Mouse (Mus musculus) erythroblast, embryonic 14.5 days (primary cell): ENCODE data around the gene Tbc1d22a. TPM values are rescaled to one million over a fixed set of nuclear protein-coding genes. Genes with fewer than 3 reads are reported as not detected.

Experiments used
- H3K27me3 ChIP-seq: 2 replicates; pipeline ENCODE4 v1.6.1; 2012; ENCODE audit warnings: inconsistent platforms; ENCODE audit not compliant: control insufficient read depth
- H3K36me3 ChIP-seq: 2 replicates; pipeline ENCODE4 v1.6.1; 2012; ENCODE audit warnings: mild to moderate bottlenecking, inconsistent platforms; ENCODE audit not compliant: control insufficient read depth
- H3K4me1 ChIP-seq: 2 replicates; pipeline ENCODE4 v1.6.1; 2012; ENCODE audit warnings: inconsistent platforms; ENCODE audit not compliant: control insufficient read depth
- H3K4me3 ChIP-seq: replicated peaks from 2 replicates; pipeline ENCODE3; 2012; ENCODE audit warnings: moderate library complexity, mild to moderate bottlenecking, inconsistent platforms
- H3K9me3 ChIP-seq: 2 replicates; pipeline ENCODE4 v1.6.1; 2012; ENCODE audit warnings: low read length, inconsistent platforms, mixed read lengths; ENCODE audit not compliant: control insufficient read depth
- GATA1 ChIP-seq: IDR thresholded peaks from 2 replicates; pipeline ENCODE4 v1.6.1; 2012; ENCODE audit warnings: low read length, inconsistent platforms, mixed read lengths
- TAL1 ChIP-seq: IDR thresholded peaks from 3 replicates; pipeline ENCODE4 v1.6.1; 2012; ENCODE audit warnings: low read length, inconsistent platforms, mixed read lengths
- polyA plus RNA-seq: library from polyadenylated mRNA; stranded (reverse); fragments of >175 nt; gene quantifications from 2 replicates; pipeline ENCODE4 v1.2.3, GENCODE M21; 2012

The Tbc1d22a gene
- polyA plus RNA-seq, 1 experiment = 0.92 TPM

DNA sequence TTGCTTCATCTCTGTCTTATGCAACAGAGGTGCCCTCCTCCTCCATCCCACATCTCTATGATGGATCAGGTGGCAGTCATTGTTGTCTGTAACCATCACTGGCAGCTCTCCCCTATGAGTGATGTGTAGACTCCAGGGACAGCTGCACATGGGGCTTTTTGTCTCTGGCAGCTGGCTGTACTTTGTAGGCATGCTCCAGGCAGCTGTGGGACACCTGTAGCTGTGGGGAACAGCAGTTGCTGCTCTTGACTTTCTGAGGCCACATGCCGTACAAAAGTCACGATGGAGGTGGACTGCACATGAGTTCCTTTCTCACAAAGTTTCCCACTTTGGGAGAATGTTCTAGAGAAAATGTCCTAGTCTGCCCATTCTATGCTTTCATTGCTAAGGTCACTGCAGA is 223.1 kb downstream of the Tbc1d22a start:
- Histone ChIP-seq H3K36me3 (no peaks in the 10 kb centered on the region), H3K4me1 (peaks cover 11% of the 10 kb centered on the region), H3K9me3 (no peaks in the 10 kb centered on the region), H3K27me3 (no peaks in the 10 kb centered on the region), H3K4me3 (no peak overlapping the region)
- no peak for TF ChIP-seq TAL1

DNA sequence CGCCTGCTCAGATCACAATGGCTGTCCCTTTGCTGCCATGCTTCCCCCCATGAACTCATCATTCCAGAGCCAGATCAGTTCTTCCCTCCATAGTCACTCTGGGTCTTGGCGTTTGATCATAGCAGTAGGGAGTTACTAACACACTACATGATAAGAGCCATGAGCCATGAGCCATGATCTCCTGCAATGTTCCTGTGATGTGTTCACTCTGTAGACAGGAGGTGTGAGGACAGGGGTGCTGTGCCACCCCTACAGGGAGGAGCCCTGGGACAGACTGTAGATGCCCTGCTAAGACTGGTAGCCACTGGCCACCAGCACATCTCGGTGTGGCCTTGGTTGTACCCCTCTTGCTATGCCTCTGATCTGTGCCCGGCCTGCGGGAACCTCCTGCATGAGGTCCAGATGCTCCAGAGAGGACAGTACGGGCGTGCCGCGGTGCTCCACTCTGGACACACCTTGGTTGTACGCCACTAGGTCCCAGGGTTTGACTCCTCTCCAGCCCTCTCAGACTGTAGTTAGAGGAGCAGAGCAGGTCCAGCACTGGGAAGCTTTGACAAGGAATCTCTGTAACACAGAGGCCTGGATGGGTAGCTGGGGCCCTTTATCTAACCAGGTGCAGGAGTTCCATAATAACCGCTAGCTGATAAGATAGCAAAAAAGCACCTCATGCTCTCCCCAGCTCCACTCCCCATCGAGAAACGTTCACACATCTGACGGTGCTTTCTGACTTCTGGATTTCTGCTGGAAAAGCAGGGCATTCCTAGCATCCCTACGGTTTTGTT is 224.9 kb downstream of the Tbc1d22a start:
- no peak for TF ChIP-seq TAL1
- TF ChIP-seq GATA1 = no peak
- peaks cover 11% of the 10 kb centered on the region for H3K4me1 ChIP-seq
- H3K9me3 ChIP-seq = no peaks in the 10 kb centered on the region
- H3K4me3 ChIP-seq = no peak overlapping the region
- H3K27me3 ChIP-seq = no peaks in the 10 kb centered on the region
- H3K36me3 ChIP-seq = no peaks in the 10 kb centered on the region

DNA sequence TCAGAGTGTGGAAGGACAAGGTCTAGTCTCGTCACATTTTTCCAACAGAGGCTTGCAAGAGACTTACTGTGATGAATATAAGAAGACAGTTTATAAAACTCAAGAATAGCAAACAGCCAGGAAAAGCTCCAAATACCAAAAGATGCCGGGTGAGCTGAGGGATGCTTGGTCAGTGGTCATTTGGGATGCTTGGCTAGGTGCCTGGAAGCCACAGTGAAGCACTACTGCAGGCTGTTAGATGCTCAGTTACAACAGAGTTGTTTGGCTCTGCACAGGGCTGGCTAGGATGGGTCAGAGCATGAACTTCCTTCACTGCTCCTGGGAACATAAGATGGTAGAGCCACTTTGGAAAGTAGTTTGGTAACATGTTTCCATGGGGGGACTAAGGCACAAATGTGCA is 230.0 kb downstream of the Tbc1d22a start:
- Histone ChIP-seq H3K36me3 (no peaks in the 10 kb centered on the region), H3K4me1 (peaks cover 6% of the 10 kb centered on the region), H3K9me3 (no peaks in the 10 kb centered on the region), H3K27me3 (no peaks in the 10 kb centered on the region), H3K4me3 (no peak overlapping the region)
- TF ChIP-seq GATA1 (no peak), TAL1 (no peak)

DNA sequence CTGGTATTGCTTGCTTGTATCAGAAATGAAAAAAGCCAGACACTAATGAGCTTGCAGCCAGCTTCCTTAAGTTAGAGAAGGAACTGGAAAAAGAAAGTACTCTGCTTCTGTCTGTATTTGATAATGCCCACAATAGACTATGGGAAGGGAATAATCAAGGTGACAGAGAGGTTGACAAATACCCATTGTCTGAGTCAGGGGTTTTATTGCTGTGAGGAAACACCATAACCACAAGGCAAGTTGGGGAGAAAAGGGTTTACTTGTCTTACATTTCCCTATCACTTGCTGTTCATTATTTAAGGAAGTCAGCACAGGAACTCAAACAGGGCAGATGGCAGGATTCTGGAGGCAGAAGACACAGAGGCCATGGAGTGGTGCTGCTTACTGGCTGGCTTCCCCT is 231.8 kb downstream of the Tbc1d22a start:
- Histone ChIP-seq H3K36me3 (no peaks in the 10 kb centered on the region; the same call in 1 of the 2 replicates), H3K27me3 (no peaks in the 10 kb centered on the region), H3K9me3 (no peaks in the 10 kb centered on the region), H3K4me3 (no peak overlapping the region), H3K4me1 (no peaks in the 10 kb centered on the region)
- TF ChIP-seq GATA1 (no peak), TAL1 (no peak)

DNA sequence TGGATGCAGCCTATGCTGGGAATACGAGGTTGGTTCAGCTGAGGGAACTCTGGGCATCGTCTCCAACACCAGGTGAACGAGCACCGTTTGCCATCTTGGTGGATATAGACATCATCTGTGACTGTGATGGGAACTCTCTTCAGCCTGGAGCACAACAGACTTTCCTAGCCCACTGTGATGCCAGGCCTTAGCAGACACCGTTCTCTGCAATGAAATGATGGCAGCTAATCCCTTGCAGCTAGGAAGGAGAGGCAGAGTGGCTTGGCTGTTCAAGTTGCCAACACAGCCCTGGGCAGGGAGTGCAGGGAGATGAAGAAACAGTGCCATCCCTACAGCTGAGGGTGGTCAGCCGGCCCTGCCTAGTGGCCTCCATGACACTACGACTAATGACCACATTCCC is 233.0 kb downstream of the Tbc1d22a start:
- no peaks in the 10 kb centered on the region for H3K4me1 ChIP-seq
- TF ChIP-seq GATA1 (no peak), TAL1 (no peak)
- no peaks in the 10 kb centered on the region for H3K27me3 ChIP-seq
- H3K9me3 ChIP-seq = no peaks in the 10 kb centered on the region
- no peak overlapping the region for H3K4me3 ChIP-seq
- no peaks in the 10 kb centered on the region; the same call in 1 of the 2 replicates for H3K36me3 ChIP-seq

DNA sequence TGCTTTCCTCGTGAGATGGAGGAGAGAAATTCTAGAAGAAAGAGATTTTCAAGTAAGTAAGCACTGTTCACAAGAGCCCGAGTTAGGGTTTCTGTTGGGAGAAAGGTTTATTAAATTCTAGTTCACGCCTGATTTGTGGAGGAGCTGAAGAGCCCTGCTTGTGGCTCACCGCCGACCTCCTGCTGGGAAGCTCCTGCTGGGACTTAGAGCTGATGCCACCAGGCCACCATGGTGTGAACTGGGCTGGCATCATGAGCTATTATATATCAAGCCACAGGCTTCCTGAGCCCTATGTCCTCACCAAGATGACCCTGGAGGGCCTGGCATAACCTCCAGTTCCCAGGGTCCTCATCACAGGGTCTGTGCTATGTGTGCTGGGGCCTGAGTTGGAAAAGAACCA is 235.0 kb downstream of the Tbc1d22a start:
- Histone ChIP-seq H3K27me3 (no peaks in the 10 kb centered on the region), H3K4me1 (no peaks in the 10 kb centered on the region), H3K4me3 (no peak overlapping the region), H3K9me3 (no peaks in the 10 kb centered on the region), H3K36me3 (no peaks in the 10 kb centered on the region; the same call in 1 of the 2 replicates)
- TF ChIP-seq GATA1 = no peak
- no peak for TF ChIP-seq TAL1

DNA sequence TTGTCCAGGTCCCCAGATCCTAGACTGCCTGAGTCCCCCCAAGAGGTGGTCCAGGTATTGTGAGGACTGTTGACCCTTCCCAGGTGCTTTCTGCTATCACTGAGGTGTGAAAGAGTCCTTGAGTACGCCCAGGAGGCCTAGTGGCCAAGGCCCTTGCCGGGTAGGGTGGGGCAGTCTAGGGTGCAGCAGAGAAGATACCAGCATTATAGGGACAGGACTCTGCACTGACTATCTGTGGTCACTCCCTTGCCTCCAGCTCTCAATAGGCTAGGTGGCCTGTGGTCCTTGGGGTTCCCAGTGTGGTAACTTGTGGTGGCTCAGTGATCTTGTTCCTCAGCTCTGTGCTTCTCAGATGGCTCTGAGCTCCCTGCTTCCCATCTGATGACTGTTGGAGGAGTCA is 235.5 kb downstream of the Tbc1d22a start:
- H3K4me3 ChIP-seq = no peak overlapping the region
- H3K36me3 ChIP-seq = no peaks in the 10 kb centered on the region; the same call in 1 of the 2 replicates
- no peaks in the 10 kb centered on the region for H3K9me3 ChIP-seq
- H3K27me3 ChIP-seq = no peaks in the 10 kb centered on the region
- TF ChIP-seq GATA1 (no peak), TAL1 (no peak)
- H3K4me1 ChIP-seq = no peaks in the 10 kb centered on the region

DNA sequence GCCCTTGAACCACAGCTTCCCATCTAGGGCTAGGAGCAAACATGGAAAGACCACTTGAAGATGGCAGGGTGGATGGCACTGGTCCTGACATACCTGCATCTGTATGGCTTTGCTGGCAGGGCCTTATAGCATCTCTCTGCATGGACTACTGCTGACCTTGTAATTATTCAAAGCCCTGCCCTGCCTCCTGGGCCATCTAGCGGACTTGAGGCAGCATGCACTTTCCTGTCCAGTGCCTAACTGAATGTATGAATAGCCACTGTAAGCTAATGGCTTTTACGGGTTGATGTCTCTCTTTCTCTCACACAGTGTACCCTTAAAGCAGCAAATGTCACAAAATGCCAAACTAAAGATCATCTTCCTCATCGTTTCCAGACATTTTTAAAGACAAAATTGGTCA is 245.2 kb downstream of the Tbc1d22a start:
- Histone ChIP-seq H3K4me3 (no peak overlapping the region), H3K4me1 (no peaks in the 10 kb centered on the region), H3K9me3 (no peaks in the 10 kb centered on the region), H3K36me3 (no peaks in the 10 kb centered on the region), H3K27me3 (no peaks in the 10 kb centered on the region)
- TF ChIP-seq TAL1 (no peak), GATA1 (no peak)

DNA sequence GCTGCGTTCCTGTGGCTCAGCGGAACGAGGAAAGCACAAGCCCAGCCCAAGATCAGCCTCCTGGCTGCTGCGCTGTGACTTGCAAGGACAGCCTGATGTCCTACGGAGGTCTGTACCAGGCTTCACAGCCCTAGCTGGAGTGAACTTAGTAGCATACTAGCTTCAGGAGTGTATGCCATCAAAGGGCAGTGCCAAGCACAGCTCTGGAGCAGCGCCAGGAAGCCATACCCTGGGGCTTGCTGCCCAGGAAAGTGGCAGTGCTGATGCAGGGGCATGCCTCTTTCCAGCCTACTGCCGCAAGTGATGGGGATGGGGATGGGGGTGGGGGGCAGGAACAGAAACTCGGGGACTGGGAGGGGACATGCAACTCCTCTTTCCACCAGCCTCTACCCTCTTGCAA is 248.4 kb downstream of the Tbc1d22a start:
- H3K27me3 ChIP-seq = no peaks in the 10 kb centered on the region

DNA sequence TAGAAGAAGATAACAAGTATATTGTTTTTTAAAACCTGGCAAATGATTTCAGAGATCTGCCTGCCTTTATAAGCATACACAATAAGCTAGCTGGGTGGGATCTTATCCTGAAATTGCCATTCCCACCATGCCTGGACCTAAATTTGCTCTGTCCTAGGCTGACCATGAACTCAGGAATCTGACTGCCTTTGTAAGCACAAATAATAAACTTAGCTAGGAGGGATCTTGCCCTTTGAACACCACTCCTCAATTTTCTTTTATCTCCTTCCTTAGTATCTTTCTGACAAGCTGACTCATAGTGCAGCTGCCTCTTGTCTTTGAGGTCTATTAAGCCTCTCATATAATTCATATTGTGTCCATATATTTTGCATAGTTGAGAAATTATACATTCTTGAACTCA is 253.8 kb downstream of the Tbc1d22a start:
- H3K9me3 ChIP-seq = no peaks in the 10 kb centered on the region
- no peaks in the 10 kb centered on the region for H3K36me3 ChIP-seq
- no peaks in the 10 kb centered on the region for H3K27me3 ChIP-seq
- TF ChIP-seq GATA1 = no peak
- no peak for TF ChIP-seq TAL1
- no peak overlapping the region for H3K4me3 ChIP-seq
- H3K4me1 ChIP-seq = no peaks in the 10 kb centered on the region

More for the DNA sequence above, 248.4 kb downstream of the Tbc1d22a start:
- Histone ChIP-seq H3K9me3 (no peaks in the 10 kb centered on the region), H3K4me3 (no peak overlapping the region), H3K36me3 (no peaks in the 10 kb centered on the region), H3K4me1 (no peaks in the 10 kb centered on the region)
- TF ChIP-seq TAL1 = no peak
- no peak for TF ChIP-seq GATA1
